Mouse (Mus musculus): ENCODE data around the gene Zfp846. TPM values are rescaled to one million over a fixed set of nuclear protein-coding genes. Genes with fewer than 3 reads are reported as not detected.

Gene Zfp846
- polyA plus RNA-seq, 1 experiment from 2014 or later = 20.0 TPM

GRCm38 (mm10) chr9:20642101-20642895 is 61.2 kb downstream of the Zfp846 start, which contains the start of gene Ubl5:
TSS of gene Ubl5 (plus strand) at chr9:20642878.
- H3K4me1 ChIP-seq (replicated peaks) = peaks cover 33% of the 10 kb centered on the region
- peaks cover 38% of the 10 kb centered on the region for H3K36me3 ChIP-seq
- WGBS = under 1% methylated on average over 51 of the region's 51 CpGs
- H3K9me3 ChIP-seq = 0 out of 2 replicates have a peak, but pooled peaks cover 3% of the 10 kb centered on the region
- peak within 1 kb of the TSS; percentile 93 for H3K4me3 ChIP-seq
- peak; percentile 97 for DNase-seq (ENCODE audit: low spot score)
- no peaks in the 10 kb centered on the region for H3K27me3 ChIP-seq (ENCODE audit: insufficient read depth, poor library complexity, severe bottlenecking)
- peak within 1 kb of the TSS; percentile 94 for H3K27ac ChIP-seq

GRCm38 (mm10) chr9:20642896-20643466 is 61.9 kb downstream of the Zfp846 start:
- under 1% methylated on average over 30 of the region's 30 CpGs for WGBS
- H3K9me3 ChIP-seq = 0 out of 2 replicates have a peak, but pooled peaks cover 3% of the 10 kb centered on the region
- H3K36me3 ChIP-seq = peaks cover 38% of the 10 kb centered on the region
- peaks cover 33% of the 10 kb centered on the region for H3K4me1 ChIP-seq (replicated peaks)
- H3K4me3 ChIP-seq = peak overlapping the region; percentile 93
- H3K27me3 ChIP-seq (ENCODE audit: insufficient read depth, poor library complexity, severe bottlenecking) = no peaks in the 10 kb centered on the region
- peak; percentile 89 for DNase-seq (ENCODE audit: low spot score)
- H3K27ac ChIP-seq = peak overlapping the region; percentile 94

GRCm38 (mm10) chr9:20643781-20644180 is 62.7 kb downstream of the Zfp846 start:
- Histone ChIP-seq H3K27me3 (ENCODE audit: insufficient read depth, poor library complexity, severe bottlenecking) (no peaks in the 10 kb centered on the region), H3K9me3 (0 out of 2 replicates have a peak, but pooled peaks cover 3% of the 10 kb centered on the region), H3K36me3 (peaks cover 38% of the 10 kb centered on the region), H3K4me1 (replicated peaks) (peaks cover 33% of the 10 kb centered on the region), H3K27ac (peak overlapping the region; percentile 94), H3K4me3 (peak overlapping the region; percentile 93)
- WGBS = 15% methylated on average over 13 of the region's 13 CpGs
- no peak for DNase-seq (ENCODE audit: low spot score)

- peak within 1 kb of the TSS; percentile 94 for H3K27ac ChIP-seq
- peaks cover 33% of the 10 kb centered on the region for H3K4me1 ChIP-seq (replicated peaks)
- DNase-seq (ENCODE audit: low spot score) = peak; percentile 80
- no peaks in the 10 kb centered on the region for H3K27me3 ChIP-seq (ENCODE audit: insufficient read depth, poor library complexity, severe bottlenecking)
- H3K9me3 ChIP-seq = 0 out of 2 replicates have a peak, but pooled peaks cover 3% of the 10 kb centered on the region
- H3K4me3 ChIP-seq = peak within 1 kb of the TSS; percentile 93
- H3K36me3 ChIP-seq = peaks cover 36% of the 10 kb centered on the region
- under 1% methylated on average over 43 of the region's 43 CpGs for WGBS
Measured at GRCm38 (mm10) chr9:20644360-20645081, 63.4 kb downstream of the Zfp846 start, which contains the start of gene Fbxl12. TSS of gene Fbxl12 (minus strand) at chr9:20644767.

- no peaks in the 10 kb centered on the region for H3K27me3 ChIP-seq (ENCODE audit: insufficient read depth, poor library complexity, severe bottlenecking)
- DNase-seq (ENCODE audit: low spot score) = no peak
- peaks cover 33% of the 10 kb centered on the region for H3K4me1 ChIP-seq (replicated peaks)
- H3K9me3 ChIP-seq = 0 out of 2 replicates have a peak, but pooled peaks cover 3% of the 10 kb centered on the region
- H3K4me3 ChIP-seq = peak overlapping the region; percentile 93
- peak overlapping the region; percentile 94 for H3K27ac ChIP-seq
- 5% methylated on average over 17 of the region's 17 CpGs for WGBS
- peaks cover 34% of the 10 kb centered on the region for H3K36me3 ChIP-seq
Measured at GRCm38 (mm10) chr9:20645121-20645520, 64.0 kb downstream of the Zfp846 start.

- Histone ChIP-seq H3K36me3 (peaks cover 62% of the 10 kb centered on the region), H3K27ac (peak within 1 kb of the TSS; percentile 91), H3K27me3 (ENCODE audit: insufficient read depth, poor library complexity, severe bottlenecking) (no peaks in the 10 kb centered on the region), H3K9me3 (no peaks in the 10 kb centered on the region), H3K4me3 (peak within 1 kb of the TSS; percentile 99), H3K4me1 (replicated peaks) (peaks cover 42% of the 10 kb centered on the region)
- DNase-seq (ENCODE audit: low spot score) = peak; percentile 98
- WGBS = under 1% methylated on average over 45 of the region's 45 CpGs
Measured at GRCm38 (mm10) chr9:20651602-20652259, 70.6 kb downstream of the Zfp846 start, which contains the start of gene Pin1. TSS of gene Pin1 (plus strand) at chr9:20652095.

GRCm38 (mm10) chr9:20652260-20652658 is 71.2 kb downstream of the Zfp846 start:
- H3K9me3 ChIP-seq = no peaks in the 10 kb centered on the region
- DNase-seq (ENCODE audit: low spot score) = no peak
- no peaks in the 10 kb centered on the region for H3K27me3 ChIP-seq (ENCODE audit: insufficient read depth, poor library complexity, severe bottlenecking)
- H3K36me3 ChIP-seq = peaks cover 62% of the 10 kb centered on the region
- peak overlapping the region; percentile 91 for H3K27ac ChIP-seq
- WGBS = under 1% methylated on average over 25 of the region's 25 CpGs
- H3K4me3 ChIP-seq = peak overlapping the region; percentile 99
- H3K4me1 ChIP-seq (replicated peaks) = peaks cover 42% of the 10 kb centered on the region

GRCm38 (mm10) chr9:20653859-20654258 is 72.8 kb downstream of the Zfp846 start:
- no peaks in the 10 kb centered on the region for H3K27me3 ChIP-seq (ENCODE audit: insufficient read depth, poor library complexity, severe bottlenecking)
- peak overlapping the region; percentile 99 for H3K4me3 ChIP-seq
- H3K9me3 ChIP-seq = no peaks in the 10 kb centered on the region
- peaks cover 42% of the 10 kb centered on the region for H3K4me1 ChIP-seq (replicated peaks)
- no peak for DNase-seq (ENCODE audit: low spot score)
- no peak overlapping the region for H3K27ac ChIP-seq
- 94% methylated on average over 3 of the region's 3 CpGs for WGBS
- H3K36me3 ChIP-seq = peaks cover 62% of the 10 kb centered on the region

Other genes with a start within 250 kb of the Zfp846 start
- gene Olfr18, start 245.2 kb upstream of the Zfp846 start, polyA plus RNA-seq (2016; fragmentation: Nextera tagmentation; extraction: Ambion mirVana) = not detected in 2 replicates
- 30.8 and 36.7 TPM in 2 replicates for gene Zfp560, start 196.1 kb upstream of the Zfp846 start, polyA plus RNA-seq (2016; fragmentation: Nextera tagmentation; extraction: Ambion mirVana)
- gene Zfp26, start 121.1 kb upstream of the Zfp846 start, polyA plus RNA-seq (2016; fragmentation: Nextera tagmentation; extraction: Ambion mirVana) = 16.5 and 25.9 TPM in 2 replicates
- gene Zfp426, start 88.5 kb upstream of the Zfp846 start, polyA plus RNA-seq (2016; fragmentation: Nextera tagmentation; extraction: Ambion mirVana) = 24.0 and 26.1 TPM in 2 replicates
- gene Zfp266, start 59.9 kb upstream of the Zfp846 start, polyA plus RNA-seq (2016; fragmentation: Nextera tagmentation; extraction: Ambion mirVana) = 99.3 and 123 TPM in 2 replicates
- 393 and 437 TPM in 2 replicates for gene Ubl5, start 61.6 kb downstream of the Zfp846 start, polyA plus RNA-seq (2016; fragmentation: Nextera tagmentation; extraction: Ambion mirVana)
- gene Fbxl12, start 63.5 kb downstream of the Zfp846 start, polyA plus RNA-seq (2016; fragmentation: Nextera tagmentation; extraction: Ambion mirVana) = 21.5 and 21.9 TPM in 2 replicates
- gene Pin1, start 70.8 kb downstream of the Zfp846 start, polyA plus RNA-seq (2016; fragmentation: Nextera tagmentation; extraction: Ambion mirVana) = 83.7 and 88.6 TPM in 2 replicates
- gene Olfm2, start 165.1 kb downstream of the Zfp846 start, polyA plus RNA-seq (2016; fragmentation: Nextera tagmentation; extraction: Ambion mirVana) = 46.9 and 76.4 TPM in 2 replicates
- 0.98 and 1.3 TPM in 2 replicates for gene Col5a3, start 233.8 kb downstream of the Zfp846 start, polyA plus RNA-seq (2016; fragmentation: Nextera tagmentation; extraction: Ambion mirVana)
- gene Rdh8, start 237.2 kb downstream of the Zfp846 start, polyA plus RNA-seq (2016; fragmentation: Nextera tagmentation; extraction: Ambion mirVana) = not detected in 2 replicates

Measured in hindbrain, embryonic 10.5 days (tissue).